ENCODE assay signal across 24 mouse cellular contexts in the genomic region with DNA sequence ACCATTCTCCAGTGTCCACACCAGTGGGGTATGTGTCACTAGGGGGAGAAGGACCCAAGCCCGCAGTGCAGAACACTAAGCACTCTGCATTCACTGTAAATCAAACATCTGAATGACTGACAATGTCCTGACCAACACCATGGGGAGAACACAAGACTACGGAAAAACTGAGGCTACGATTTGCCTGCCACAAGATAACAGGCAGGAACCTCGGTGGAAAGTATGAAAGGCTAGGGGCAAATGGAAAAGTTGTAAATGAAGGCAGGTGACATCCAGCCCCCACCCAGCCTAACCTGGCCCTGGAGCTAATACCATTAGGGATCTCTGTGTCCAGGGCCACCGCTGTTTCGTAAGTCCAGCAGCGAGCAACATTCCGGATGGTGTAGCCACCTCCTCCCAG. TPM values are rescaled to one million over a fixed set of nuclear protein-coding genes. Genes with fewer than 3 reads are reported as not detected.
A peak's percentile ranks its signal among the peaks of the same experiment; 100 is the strongest.
DNase-seq lines count a peak whose midpoint lies in the region; ATAC-seq and TF ChIP-seq lines count a peak whose summit lies in the region.
"Had no signal": no experiment of that assay in that cellular context is flagged by ENCODE, and none has a peak within 500 bp of the region (broad histone marks: within the 10 kb centered on the region; RNA-seq: fewer than 3 reads in every experiment).

No protein-coding gene starts in this region.

- H3K79me2 ChIP-seq in CH12.LX (replicated peaks; ENCODE audit: control insufficient read depth, extremely low read depth, insufficient read depth, poor library complexity, severe bottlenecking): peaks cover 14% of the 10 kb centered on the region

- no peak for TF ChIP-seq RAD21 in CH12.LX (IDR thresholded peaks at IDR 0.05; ENCODE audit: low read depth, low read length)

- DNase-seq in hindbrain, embryonic 14.5 days (ENCODE audit: low spot score): no peak
- no peak for DNase-seq in CH12.LX (ENCODE audit: extremely low read depth)
- no peak for DNase-seq in embryo, embryonic 10.5 days (ENCODE audit: low spot score)
- DNase-seq: adrenal gland, adult 2 months; adrenal gland, adult 8-10 months; adrenal gland, postnatal 10 days; adrenal gland, postnatal 14 days; adrenal gland, postnatal 25 days; adrenal gland, postnatal 36 days; B cell, adult 2 months; cerebellum, adult 11 months; cerebellum, adult 11-12 months; cerebellum, adult 18-20 months; cerebellum, adult 2 months had no signal

- TF ChIP-seq EP300 in CH12.LX (IDR thresholded peaks at IDR 0.05; ENCODE audit: low read length): peak; percentile 80

- H3K27ac ChIP-seq in hindbrain, embryonic 12.5 days: 0 out of 2 replicates have a peak overlapping the region, but pooled peaks have one; percentile 30
- H3K27ac ChIP-seq in hindbrain, embryonic 14.5 days: no peak overlapping the region
- H3K27ac ChIP-seq in CH12.LX (ENCODE audit: insufficient read depth, low read depth): peak overlapping the region; percentile 15; the same call in 1 of the 2 replicates

- WGBS in hindbrain, embryonic 12.5 days: 94% methylated on average over 8 of the region's 8 CpGs
- 96% methylated on average over 7 of the region's 8 CpGs for WGBS in hindbrain, embryonic 14.5 days

- H3K9ac ChIP-seq in hindbrain, embryonic 12.5 days: no peak overlapping the region
- H3K9ac ChIP-seq in hindbrain, embryonic 14.5 days: no peak overlapping the region
- H3K9ac ChIP-seq in CH12.LX (ENCODE audit: insufficient read depth, low read depth): no peak overlapping the region

- no peak overlapping the region for H3K4me3 ChIP-seq in hindbrain, embryonic 12.5 days
- no peak overlapping the region for H3K4me3 ChIP-seq in hindbrain, embryonic 14.5 days (replicated peaks; ENCODE audit: low read length)
- no peak overlapping the region for H3K4me3 ChIP-seq in CH12.LX (replicated peaks in 1 of 3; ENCODE audit: low read depth in 2 of 3, low read length in 2 of 3, poor library complexity in 1 of 3)

- no peak for ATAC-seq in hindbrain, embryonic 12.5 days (ENCODE audit: low FRiP score)
- no peak for ATAC-seq in hindbrain, embryonic 14.5 days (ENCODE audit: low FRiP score)
- ATAC-seq: activated CD4-positive, CD25-positive, alpha-beta regulatory T cell, adult 4 months; CD4-positive, CD25-positive, alpha-beta regulatory T cell, adult 4 months; Patski had no signal

- dilution Hi-C loops in CH12.LX (cut with MboI; ENCODE audit: extremely low pct_ligation_motif_present, extremely low pct_unique_long_range_greater_than_20kb, low sequenced_read_pairs): no loop called here

- H3K27me3 ChIP-seq in hindbrain, embryonic 12.5 days: no peaks in the 10 kb centered on the region
- no peaks in the 10 kb centered on the region for H3K27me3 ChIP-seq in hindbrain, embryonic 14.5 days (ENCODE audit: control insufficient read depth, insufficient read depth, low read length)
- no peaks in the 10 kb centered on the region for H3K27me3 ChIP-seq in CH12.LX (replicated peaks)
- H3K27me3 ChIP-seq: Patski had no signal

- no peak; the same call in 1 of the 2 replicates for TF ChIP-seq POLR2A in CH12.LX (IDR thresholded peaks at IDR 0.05; ENCODE audit: low read depth, low read length)

- H3K4me2 ChIP-seq in hindbrain, embryonic 12.5 days (replicated peaks): no peak overlapping the region
- H3K4me2 ChIP-seq in hindbrain, embryonic 14.5 days (replicated peaks): no peak overlapping the region
- no peak overlapping the region for H3K4me2 ChIP-seq in CH12.LX (ENCODE audit: insufficient read depth, low read depth, poor library complexity, severe bottlenecking)

- in situ Hi-C loops in CH12.LX (cut with MboI; ENCODE audit: low pct_ligation_motif_present, low pct_unique_long_range_greater_than_20kb, low sequenced_read_pairs): no loop called here

- no peaks in the 10 kb centered on the region for H3K9me3 ChIP-seq in hindbrain, embryonic 12.5 days (replicated peaks)
- H3K9me3 ChIP-seq in hindbrain, embryonic 14.5 days (ENCODE audit: control insufficient read depth, low read length): no peaks in the 10 kb centered on the region
- no peaks in the 10 kb centered on the region for H3K9me3 ChIP-seq in CH12.LX (replicated peaks; ENCODE audit: low read length)
- H3K9me3 ChIP-seq: G1E had no signal

- H3K4me1 ChIP-seq in hindbrain, embryonic 12.5 days: peaks cover 19% of the 10 kb centered on the region
- H3K4me1 ChIP-seq in hindbrain, embryonic 14.5 days (replicated peaks; ENCODE audit: control insufficient read depth, insufficient read depth, low read length): peaks cover 10% of the 10 kb centered on the region; the same call in 1 of the 2 replicates
- peaks cover 4 to 31% of the 10 kb centered on the region in 2 experiments for H3K4me1 ChIP-seq in CH12.LX (ENCODE audit: control insufficient read depth in 1 of 2, insufficient read depth in 2 of 2)

- peaks cover 76% of the 10 kb centered on the region for H3K36me3 ChIP-seq in hindbrain, embryonic 12.5 days
- peaks cover 82% of the 10 kb centered on the region for H3K36me3 ChIP-seq in hindbrain, embryonic 14.5 days (replicated peaks; ENCODE audit: control insufficient read depth, insufficient read depth)
- peaks cover 68 to 70% of the 10 kb centered on the region in 2 experiments for H3K36me3 ChIP-seq in CH12.LX (replicated peaks in 1 of 2; ENCODE audit: control insufficient read depth in 1 of 2, insufficient read depth in 1 of 2, low read length in 1 of 2)

- TF ChIP-seq CTCF in CH12.LX (conservative IDR thresholded peaks at IDR 0.05 in 1 of 2, IDR thresholded peaks at IDR 0.05 in 1 of 2; ENCODE audit: low read depth in 2 of 2, low read length in 2 of 2): no peak

TF ChIP-seq in CH12.LX, 34 proteins besides CTCF, POLR2A, EP300 and RAD21:
- TF ChIP-seq JUN (IDR thresholded peaks at IDR 0.05; ENCODE audit: insufficient read depth, low read depth, low read length) (peak; percentile 53), ETS1 (conservative IDR thresholded peaks at IDR 0.05; ENCODE audit: low read depth, low read length) (peak; percentile 86), BHLHE40 (IDR thresholded peaks at IDR 0.05; ENCODE audit: low read depth, low read length) (peak; percentile 57), TBP (conservative IDR thresholded peaks at IDR 0.05; ENCODE audit: low read depth, low read length) (no peak), TCF12 (IDR thresholded peaks at IDR 0.05; ENCODE audit: low read depth, low read length) (peak; percentile 23; the same call in 1 of the 2 replicates), MEF2A (IDR thresholded peaks at IDR 0.05; ENCODE audit: borderline replicate concordance, low read depth, low read length) (peak; percentile 29; the same call in 1 of the 2 replicates)

RNA-seq across cellular contexts. Expression of gene Marcksl1, which starts 5.1 kb away (rescaled TPM):
- polyA plus RNA-seq in hindbrain, embryonic 12.5 days (2016; fragmentation: Nextera tagmentation; extraction: Ambion mirVana): 1,978 and 2,031 TPM in 2 replicates
- polyA plus RNA-seq in hindbrain, embryonic 14.5 days (2014; fragmentation: Nextera tagmentation; extraction: Ambion mirVana): 1,580 and 1,755 TPM in 2 replicates
- total RNA-seq in CH12.LX (2012; rRNA removed): 194 and 195 TPM in 2 replicates
- 260 and 265 TPM in 2 replicates for total RNA-seq in CH12.LX (2014; rRNA removed)
- 423 and 494 TPM in 2 replicates for polyA plus RNA-seq in CH12.LX (2012; ENCODE audit: insufficient read length, low read depth)

RNA-seq across cellular contexts. Expression of gene Hdac1, which starts 24.0 kb away (rescaled TPM):
- polyA plus RNA-seq in hindbrain, embryonic 12.5 days (2016; fragmentation: Nextera tagmentation; extraction: Ambion mirVana): 168 and 178 TPM in 2 replicates
- polyA plus RNA-seq in hindbrain, embryonic 14.5 days (2014; fragmentation: Nextera tagmentation; extraction: Ambion mirVana): 76.0 and 79.8 TPM in 2 replicates
- total RNA-seq in CH12.LX (2012; rRNA removed) (71.7 and 75.4 TPM in 2 replicates), CH12.LX (2014; rRNA removed) (104 and 106 TPM in 2 replicates)
- polyA plus RNA-seq in CH12.LX (2012; ENCODE audit: insufficient read length, low read depth): 231 and 233 TPM in 2 replicates

RNA-seq across cellular contexts. Expression of gene Fam229a, which starts 27.5 kb away (rescaled TPM):
- polyA plus RNA-seq in hindbrain, embryonic 12.5 days (2016; fragmentation: Nextera tagmentation; extraction: Ambion mirVana): 0.46 TPM in 1 of 2 replicates, not detected in the other
- 0.55 and 0.78 TPM in 2 replicates for polyA plus RNA-seq in hindbrain, embryonic 14.5 days (2014; fragmentation: Nextera tagmentation; extraction: Ambion mirVana)
- total RNA-seq in CH12.LX (2012; rRNA removed) (not detected in 2 replicates), CH12.LX (2014; rRNA removed) (not detected in 2 replicates)
- not detected in 2 replicates for polyA plus RNA-seq in CH12.LX (2012; ENCODE audit: insufficient read length, low read depth)
- total RNA-seq: adrenal gland, adult 18-20 months; adrenal gland, adult 2 months; adrenal gland, postnatal 10 days; adrenal gland, postnatal 14 days; adrenal gland, postnatal 25 days; adrenal gland, postnatal 36 days; adrenal gland, postnatal 4 days; ES-E14; G1E; MEL had no signal
- polyA plus RNA-seq: activated CD4-positive, CD25-positive, alpha-beta regulatory T cell, adult 4 months; C2C12; CD4-positive, CD25-positive, alpha-beta regulatory T cell, adult 4 months; G1E; Patski had no signal

RNA-seq across cellular contexts. Expression of gene Tssk3, which starts 27.7 kb away (rescaled TPM):
- polyA plus RNA-seq in hindbrain, embryonic 12.5 days (2016; fragmentation: Nextera tagmentation; extraction: Ambion mirVana): not detected in 2 replicates
- polyA plus RNA-seq in hindbrain, embryonic 14.5 days (2014; fragmentation: Nextera tagmentation; extraction: Ambion mirVana): 0.16 and 0.46 TPM in 2 replicates
- total RNA-seq in CH12.LX (2012; rRNA removed) (0.13 TPM in 1 of 2 replicates, not detected in the other), CH12.LX (2014; rRNA removed) (not detected in 2 replicates)
- polyA plus RNA-seq in CH12.LX (2012; ENCODE audit: insufficient read length, low read depth): not detected in 2 replicates
- total RNA-seq: adrenal gland, adult 18-20 months; adrenal gland, adult 2 months; adrenal gland, adult 8-10 months; adrenal gland, postnatal 10 days; adrenal gland, postnatal 14 days; adrenal gland, postnatal 25 days; adrenal gland, postnatal 36 days; adrenal gland, postnatal 4 days; ES-E14; MEL had no signal
- polyA plus RNA-seq: activated CD4-positive, CD25-positive, alpha-beta regulatory T cell, adult 4 months; adrenal gland, adult 2 months; C2C12; CD4-positive, CD25-positive, alpha-beta regulatory T cell, adult 4 months; G1E; Patski had no signal

RNA-seq across cellular contexts. Expression of gene Lck, which starts 54.9 kb away (rescaled TPM):
- 6.4 and 7.1 TPM in 2 replicates for polyA plus RNA-seq in hindbrain, embryonic 12.5 days (2016; fragmentation: Nextera tagmentation; extraction: Ambion mirVana)
- 10.6 and 13.0 TPM in 2 replicates for polyA plus RNA-seq in hindbrain, embryonic 14.5 days (2014; fragmentation: Nextera tagmentation; extraction: Ambion mirVana)
- total RNA-seq in CH12.LX (2012; rRNA removed): 67.2 and 80.9 TPM in 2 replicates
- 64.6 and 70.0 TPM in 2 replicates for total RNA-seq in CH12.LX (2014; rRNA removed)
- polyA plus RNA-seq in CH12.LX (2012; ENCODE audit: insufficient read length, low read depth): 138 and 177 TPM in 2 replicates
